Mouse (Mus musculus): ENCODE results near the gene Lrmda.

Gene Lrmda

DNA sequence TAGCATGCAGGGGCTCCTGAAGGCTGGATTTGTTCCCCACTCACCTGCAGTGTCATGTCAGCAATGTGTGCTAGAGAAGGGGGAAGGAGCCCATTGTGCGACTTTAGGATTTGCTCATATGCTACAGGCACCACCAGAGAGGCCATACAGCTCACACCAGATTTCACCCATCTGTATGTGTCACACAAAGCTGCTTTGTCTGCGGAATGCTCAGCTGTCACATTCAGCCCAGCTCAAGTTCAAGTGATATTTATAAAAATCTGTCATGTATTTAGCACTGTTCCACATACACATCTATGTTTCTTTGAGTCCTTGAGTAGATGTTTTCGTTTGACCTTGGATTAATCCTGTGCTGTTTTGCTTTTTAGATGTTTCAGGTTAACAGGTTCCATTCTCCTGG, 899.0 kb downstream of the Lrmda start:
- no peak for DNase-seq

DNA sequence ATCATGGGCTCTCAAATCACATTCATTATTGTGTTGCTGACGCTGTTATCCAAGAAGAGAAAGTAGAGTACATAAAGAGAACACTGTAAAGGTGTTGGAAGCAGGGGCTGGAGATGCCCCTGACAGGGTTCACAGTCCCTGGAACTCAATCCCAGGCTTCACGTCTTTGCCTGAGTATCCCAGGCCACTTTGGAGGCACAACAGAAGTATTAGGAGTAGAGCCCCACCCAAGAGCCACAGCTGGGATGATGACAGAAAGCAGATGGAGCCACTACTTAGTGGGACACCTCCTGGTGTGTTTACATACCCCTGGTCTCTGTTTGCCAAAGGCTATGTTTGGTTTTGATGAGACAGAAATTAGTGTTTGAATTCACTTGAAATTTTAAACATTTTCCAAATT, 899.4 kb downstream of the Lrmda start:
- no peak for DNase-seq

DNA sequence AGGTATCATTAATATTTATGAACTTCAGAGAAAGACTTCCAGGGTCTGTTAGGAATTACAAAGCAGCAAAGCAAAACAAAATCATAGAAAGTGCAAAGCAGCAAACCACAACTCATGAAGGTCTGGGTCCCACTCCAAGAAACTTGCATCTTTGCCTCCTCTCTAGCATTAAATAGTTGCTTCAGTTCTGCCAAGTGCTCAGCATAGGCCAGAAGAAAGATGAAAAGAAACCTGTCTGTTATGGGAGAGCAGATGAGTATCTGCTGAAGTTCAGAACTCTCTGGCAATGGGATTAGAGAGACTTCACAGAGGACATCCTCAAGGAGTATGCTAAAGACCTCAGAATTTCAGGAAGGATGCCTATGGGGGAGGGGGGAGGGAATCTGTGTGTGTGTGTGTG, 901.6 kb downstream of the Lrmda start:
- no peak for DNase-seq

DNA sequence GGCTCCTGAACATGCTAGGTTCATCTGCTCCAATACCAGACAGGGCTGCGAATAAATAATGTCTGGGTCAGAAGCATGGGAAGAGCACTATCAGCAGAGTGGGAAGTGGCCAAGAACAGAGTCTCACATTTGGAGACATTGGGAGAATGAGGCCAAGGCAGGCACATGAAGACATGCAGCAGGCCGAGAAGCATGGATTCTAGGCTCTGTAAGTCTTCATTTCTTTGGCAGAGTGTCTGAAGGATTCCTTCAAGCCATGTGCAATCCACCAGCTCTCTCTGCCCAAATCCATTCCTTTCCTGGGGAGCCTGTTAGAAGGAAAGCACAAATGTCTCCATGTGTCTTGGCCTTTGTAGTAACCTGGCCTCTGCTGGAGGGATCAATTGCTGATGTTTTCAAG, 902.3 kb downstream of the Lrmda start:
- no peak for DNase-seq

DNA sequence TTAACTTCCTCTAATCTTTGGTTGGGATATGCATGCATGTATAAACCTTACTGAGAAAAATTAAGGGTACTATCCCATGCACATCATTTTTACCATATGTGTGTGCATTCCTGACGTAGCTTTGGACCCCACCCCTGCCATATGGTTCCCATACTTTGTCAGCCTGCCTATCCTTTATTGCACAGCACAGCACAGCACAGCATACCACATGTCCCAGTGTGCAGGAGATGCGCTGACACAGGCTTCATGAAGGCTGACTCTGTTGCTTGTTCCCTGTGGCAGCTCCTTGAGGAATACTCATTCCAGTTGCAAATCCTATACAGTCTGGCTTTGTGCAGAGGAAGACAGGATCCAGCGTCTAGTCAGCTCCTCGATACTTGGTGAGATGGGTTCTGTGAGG, 903.1 kb downstream of the Lrmda start:
- DNase-seq, result no peak

DNA sequence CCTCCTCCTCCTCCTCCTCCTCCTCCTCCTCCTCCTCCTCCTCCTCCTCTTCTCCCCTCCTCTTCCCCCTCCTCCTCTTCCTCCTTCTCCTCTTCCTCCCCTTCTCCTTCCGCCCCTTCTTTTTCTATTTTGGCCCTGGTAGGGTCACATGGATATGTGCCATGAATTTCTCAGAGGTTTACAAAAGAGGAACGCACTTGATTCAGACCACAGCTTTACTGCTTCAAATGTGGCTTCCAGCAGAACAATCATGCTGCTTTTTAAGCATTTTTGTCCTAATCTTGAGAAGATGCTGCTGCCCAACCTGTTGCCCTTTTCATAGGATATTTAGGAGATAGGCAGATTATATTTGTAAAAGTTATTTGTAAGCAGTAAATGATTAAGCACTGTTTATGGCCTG, 903.7 kb downstream of the Lrmda start:
- DNase-seq, result no peak

DNA sequence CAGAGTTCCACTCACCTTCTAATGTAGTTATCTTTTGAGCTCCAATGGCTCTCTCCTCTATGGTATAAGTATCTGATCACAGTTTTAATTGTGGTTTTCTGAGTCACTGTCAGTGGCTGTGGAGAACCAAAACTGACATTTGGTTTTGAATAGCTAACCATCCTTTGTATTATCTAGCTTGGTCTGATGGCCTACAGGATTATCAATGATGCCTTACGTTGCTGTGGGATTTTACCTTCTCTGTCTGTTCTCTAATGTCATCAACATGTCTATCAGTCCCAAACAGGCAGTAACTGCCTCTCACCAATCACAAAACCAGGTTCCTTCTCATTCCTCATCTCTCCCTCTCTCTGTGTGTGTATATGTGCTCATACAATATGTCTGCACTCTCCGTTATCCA, 908.8 kb downstream of the Lrmda start:
- no peak for DNase-seq

DNA sequence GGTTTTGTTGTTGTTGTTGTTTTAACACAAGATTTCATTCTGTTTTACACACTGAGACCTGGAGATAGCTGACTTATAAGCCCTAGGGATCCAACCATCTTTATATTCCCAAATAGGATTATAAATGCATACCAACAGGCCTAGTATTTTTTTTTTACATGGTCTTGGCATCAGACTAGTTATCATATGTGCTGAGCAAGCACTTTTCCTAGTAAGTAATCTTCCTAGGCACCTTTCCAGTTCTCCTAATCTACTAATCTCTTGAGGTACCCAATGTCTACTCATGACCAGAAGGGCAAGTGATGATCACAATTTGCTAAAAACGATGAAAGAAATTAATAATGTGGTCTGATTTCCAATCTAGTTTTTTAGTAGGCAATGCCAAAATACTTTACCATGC, 909.2 kb downstream of the Lrmda start:
- DNase-seq, result no peak

DNA sequence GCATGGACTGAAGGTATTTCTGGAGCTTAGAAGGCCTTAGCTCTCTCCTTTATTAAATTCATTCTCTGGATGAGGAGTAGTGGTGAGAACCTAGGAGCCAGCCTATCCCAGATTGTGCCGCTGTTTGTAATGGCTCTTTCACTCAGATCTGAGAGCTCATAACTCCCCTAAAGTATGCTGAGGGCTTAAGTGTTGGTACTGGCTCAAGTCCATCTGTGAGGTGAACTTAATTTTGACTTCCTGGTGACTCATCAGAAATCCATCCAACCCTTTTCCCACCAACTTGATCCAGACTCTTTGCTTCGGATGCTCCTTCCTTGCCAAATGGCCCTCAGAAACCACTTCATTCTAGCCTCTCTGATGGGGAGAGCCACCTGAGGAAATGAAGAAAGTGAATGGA, 910.1 kb downstream of the Lrmda start:
- DNase-seq, result no peak

DNA sequence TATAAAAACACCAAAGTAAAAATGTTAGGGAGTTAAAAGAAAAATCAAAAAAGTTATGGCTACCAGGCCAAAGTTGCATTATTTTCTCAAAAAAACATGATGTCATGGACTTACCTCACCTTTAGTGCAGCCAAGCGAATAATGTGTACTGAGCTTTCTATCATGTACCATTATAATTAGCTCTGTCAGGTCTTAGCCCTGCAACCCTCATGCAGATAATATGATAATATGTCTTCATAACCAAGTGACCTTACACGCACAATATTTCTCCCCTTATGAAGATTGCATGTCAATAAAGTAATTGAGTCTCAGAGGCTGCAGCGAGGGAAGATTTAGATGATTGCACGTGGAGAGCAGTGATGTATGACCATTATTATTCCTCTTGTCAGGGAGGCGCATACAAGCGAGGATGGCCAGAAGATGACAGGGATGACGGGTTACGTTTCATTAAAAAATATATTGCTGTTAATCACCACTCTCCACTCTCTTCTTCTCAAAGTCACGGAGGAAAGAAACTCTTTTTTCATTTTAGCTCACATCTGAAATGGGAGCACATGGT, 911.1 kb downstream of the Lrmda start:
- DNase-seq, result no peak

DNA sequence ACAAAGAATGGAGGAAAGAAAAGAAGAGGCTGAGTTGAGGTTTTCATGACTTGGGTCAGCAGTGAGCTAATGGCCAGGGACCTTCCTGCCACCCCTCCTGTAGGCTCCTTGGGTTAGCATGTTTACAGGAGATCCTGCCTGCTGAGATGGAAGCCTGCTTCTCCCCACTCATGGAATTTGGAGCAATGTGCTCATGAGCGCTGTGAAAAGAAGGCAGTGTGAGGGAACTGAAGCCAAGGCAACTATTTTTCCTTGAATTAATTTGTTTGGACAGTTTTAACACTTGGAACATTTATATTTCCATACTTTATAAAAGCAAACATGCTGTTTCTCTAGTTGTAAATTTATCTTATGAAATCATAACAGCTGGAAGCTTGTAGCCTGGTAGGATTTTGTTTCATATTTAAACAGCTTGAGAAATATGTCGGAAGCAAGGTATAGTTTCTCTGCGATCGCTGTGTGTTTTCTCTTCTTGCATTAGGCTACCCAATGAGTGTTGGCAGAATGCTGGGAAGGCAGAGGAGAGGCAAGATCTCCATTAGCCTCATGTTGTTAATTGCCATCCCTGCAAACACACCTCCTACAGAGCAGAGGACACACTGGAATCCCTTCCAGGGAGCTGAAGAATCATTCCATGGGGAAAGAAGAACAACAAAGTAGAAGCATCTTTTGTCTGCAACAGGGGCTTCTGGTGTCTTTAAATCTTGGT, 911.8 kb downstream of the Lrmda start:
- no peak for DNase-seq

DNA sequence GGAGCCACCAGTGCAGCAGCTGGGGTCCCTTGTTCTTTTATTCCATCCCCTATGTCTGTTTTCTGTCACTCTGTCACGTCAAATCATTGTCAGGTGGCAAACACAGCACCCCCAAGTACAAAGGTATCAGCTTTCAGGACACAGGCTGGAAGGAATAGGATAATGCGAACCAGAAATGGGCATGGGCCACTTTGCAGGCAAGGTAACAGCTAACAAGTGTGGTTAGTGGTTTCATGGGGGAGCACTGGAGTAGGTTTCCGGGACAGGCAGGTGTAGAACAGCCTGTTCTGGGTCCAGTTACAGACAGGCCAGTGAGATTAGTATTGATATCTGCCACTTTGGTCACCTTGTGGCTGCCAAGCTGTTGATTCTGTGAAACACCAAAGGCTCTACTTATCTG, 917.2 kb downstream of the Lrmda start:
- DNase-seq, result no peak

DNA sequence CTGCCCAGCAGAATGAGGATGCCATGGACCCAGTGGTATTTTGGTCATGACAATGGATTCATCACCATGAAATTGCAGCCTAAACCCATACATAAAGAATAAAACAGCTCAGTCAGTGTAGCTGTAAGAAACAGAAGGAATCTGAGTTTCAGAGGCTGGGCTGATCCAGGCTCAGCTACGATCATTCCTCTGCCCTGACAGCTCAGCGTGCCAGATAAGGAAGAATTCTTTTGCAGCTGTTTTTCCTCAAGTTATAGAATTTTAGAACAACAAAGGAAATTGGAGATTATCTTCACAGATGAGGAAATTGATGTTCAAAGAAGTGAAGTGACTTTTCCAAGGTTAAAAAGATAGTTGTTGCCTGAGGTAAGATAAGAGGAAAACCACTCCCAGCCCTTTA, 921.1 kb downstream of the Lrmda start:
- no peak for DNase-seq

DNA sequence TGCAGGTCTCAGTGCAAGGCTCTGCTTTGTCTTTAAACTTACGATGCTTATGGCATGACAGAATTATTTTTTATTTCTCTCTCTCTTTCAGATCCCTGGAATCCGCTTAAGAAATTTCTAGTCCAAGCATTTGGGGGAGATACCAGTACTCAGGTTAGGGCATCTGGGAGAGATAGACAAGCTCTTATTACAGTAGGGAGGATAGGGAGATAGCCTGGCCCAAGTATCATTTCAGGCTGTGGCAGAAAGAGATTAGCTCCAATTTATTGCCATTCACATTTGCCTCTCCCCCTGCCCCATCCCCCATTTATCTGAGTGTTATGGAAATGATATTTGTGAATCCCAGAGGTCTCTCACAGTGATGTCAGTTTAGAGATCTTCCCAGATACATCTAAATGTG, 923.1 kb downstream of the Lrmda start:
- no peak for DNase-seq

DNA sequence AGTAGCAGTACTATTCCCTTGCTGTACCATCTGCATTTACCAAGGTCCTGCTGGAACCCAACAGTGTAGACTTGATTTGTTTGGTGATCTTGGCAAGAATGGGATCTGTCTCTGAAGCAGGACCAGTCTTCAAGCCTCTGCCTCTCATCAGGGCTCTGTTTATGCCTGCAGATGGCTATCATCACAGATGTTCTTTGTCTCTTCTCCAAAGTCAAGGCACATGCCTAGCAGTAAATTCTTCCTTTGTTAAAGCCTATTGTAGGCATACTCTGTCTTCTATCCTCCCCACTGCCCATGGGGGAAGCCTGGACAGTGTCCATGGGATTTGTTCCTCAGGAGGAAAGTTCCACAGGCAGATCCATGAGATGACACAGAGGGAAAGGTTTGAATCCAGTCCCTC, 930.0 kb downstream of the Lrmda start:
- DNase-seq, result no peak

DNA sequence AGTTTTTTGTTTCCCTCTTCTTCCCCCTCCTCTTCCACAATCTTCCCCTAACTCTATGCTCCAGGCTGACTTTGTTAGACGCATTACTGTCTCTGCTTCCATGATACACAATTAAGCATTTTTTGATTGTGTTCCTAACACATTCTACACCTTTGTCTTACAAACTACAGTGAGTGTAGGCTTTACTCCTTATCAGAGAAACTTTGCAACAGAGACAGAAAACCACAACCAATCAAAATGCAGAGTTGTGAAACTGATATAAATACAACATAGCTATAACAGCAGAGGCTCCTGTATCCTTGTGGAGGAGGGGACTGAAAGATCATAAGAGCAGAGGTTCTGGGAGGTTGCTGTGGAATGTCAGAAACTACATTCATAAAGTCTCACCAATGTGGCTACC, 933.5 kb downstream of the Lrmda start:
- no peak for DNase-seq

DNA sequence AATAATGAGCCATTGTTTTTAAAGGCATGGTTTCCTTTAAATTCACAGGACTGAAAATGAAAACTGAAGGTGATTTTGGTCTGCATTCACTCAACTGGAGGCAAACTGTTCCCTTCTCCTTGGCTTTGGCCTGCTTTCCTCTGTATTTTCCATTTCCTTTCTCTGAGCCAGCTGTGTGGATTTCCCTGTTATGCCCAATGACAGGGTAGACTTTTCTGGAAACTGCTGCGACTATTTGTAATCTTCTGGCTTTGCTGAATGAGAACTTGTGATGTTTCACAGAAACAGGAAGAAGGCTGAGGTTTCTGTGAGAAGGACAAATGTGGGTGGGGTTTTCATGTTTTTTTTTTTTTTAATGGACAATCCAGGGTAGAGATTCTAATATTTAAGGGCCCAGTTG, 940.7 kb downstream of the Lrmda start:
- no peak for DNase-seq

DNA sequence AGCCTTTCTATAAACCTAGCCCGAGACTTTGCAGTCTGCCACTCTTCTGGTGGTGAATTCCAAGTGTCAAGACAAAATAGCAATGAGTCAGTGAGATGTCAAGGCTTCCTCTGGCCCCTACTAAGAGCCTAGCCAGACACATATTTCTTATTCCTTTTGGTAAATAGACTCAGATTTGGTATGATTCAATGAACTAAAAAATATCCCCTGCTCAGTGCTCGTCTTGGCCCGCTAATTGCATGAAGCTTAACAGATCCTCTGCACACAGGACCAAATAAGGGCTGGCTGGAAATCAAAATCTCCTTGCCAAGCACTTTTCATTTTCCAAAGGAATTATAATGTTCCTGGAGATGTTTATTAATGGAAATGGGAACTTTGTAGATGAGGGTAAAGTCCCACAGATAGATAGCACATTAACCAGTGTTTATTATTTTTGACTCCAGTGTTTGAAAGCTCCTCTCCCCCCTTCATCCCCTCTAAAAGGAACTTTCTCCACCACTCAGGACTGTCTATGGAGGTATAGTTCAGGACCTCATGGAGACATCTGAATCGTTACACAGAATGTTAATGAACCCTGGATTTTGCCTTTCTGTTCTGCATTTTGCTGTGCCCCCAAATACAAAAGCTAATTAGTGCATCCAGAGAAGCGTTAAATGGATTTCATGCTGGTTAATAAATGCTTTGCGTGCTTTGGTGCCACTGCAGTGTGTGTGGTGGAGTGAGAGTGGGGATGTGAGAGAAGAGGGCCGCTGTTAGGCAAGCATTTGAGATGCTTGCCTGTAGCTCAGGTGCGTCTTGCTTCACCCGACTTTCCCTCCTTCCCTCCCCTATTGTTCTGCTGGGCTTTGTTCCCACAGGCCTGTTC, 945.5 kb downstream of the Lrmda start:
- no peak for DNase-seq

DNA sequence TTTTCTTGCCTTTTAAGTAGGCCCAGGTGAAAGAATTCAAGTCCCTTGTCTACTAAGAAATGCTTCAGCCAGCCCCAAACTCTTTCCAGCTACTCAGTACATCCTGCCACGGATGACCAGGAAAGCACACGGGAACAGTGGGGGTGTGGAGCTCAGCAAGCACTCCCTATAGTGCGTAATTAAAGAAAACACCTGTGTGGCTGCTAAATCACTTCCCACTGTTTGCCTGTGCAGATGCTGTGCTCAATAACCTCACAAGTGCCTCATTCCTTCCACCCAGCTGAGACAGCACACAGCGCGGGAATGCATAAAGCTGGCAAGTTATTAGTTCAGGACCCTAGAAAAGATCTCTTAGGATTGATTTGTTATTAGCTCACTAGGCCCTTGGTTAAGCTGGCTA, 949.2 kb downstream of the Lrmda start:
- no peak for DNase-seq

DNA sequence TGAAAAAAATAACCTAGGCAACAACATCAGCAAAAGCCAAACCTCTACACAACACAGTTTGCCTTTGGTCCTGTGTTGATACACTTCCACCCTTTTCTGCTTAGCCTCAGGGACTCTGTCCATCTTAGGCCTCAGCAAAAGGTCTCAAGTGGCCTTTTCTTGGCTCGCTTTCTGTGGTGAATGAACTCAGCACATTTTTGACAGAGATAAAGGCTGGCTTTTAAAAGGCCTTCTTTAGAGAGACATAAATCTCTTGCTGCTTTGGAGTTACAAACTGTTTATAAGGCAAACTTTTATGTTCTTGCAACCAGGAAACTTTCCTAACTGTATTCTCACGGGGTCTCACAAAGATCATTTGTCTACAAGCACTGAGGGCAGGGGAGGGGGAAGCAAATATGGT, 967.2 kb downstream of the Lrmda start:
- peak; percentile 14 for DNase-seq

DNA sequence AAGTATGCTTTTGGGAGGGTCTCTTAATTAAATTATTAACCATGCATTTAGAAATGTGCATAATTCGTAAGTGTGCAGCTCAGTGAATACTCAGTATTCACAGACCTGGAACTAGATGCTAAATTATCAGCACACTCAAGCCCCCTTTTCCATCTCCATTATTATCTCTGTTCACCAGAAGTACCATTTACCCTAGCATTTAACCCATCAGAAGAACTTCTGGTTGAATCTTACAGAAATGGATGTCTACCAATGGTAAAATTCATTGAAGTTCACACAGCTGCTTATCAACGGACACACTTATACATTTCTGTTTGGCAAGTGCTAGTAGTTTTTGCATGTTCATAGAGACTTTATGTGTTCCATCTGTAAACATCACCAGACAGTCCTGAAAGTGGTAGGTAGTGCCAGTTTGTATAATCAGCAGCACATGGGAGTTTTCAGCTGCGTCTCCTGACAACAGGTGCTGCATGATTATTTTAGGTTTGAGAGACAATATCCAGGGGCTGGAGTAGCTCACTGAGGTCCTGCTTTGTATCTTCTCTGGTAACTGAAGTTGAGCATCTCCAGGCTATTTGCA, 968.7 kb downstream of the Lrmda start:
- no peak for DNase-seq

DNA sequence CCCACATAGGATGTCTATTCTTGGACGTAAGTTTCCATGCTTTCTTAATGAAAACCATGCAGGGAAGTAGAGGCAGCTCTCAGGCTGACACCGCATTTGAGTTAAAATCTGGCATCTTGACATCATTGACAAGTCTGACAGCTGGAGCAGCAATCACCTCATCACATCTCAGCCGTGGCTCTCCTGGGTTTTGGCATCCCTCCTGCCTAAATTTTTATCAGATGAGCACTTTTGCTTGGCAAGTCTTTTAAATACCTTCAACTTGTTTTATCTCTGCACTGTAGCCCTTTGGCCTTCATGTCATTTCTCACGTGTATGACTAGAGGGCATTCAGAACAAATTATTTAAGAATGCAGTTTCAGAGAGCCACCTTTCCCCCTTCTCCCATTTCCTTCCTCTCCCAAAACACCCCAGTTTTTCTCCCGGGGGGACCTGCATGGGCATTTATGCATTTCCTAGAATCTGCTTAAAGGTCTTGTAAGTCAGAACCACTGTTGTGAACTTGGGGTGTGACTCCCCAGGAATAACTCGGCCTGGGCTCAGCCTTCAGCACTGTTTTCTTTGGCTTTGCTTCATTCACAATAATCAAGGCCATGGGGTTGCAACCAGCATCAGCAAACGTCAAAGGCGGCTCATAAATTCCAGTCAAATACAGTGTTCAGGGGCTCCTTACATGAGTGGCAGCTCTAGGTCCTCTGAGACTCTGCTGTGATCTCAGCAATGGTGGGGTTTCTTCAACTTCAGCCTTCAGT, 975.8 kb downstream of the Lrmda start:
- DNase-seq, result peak; percentile 13

DNA sequence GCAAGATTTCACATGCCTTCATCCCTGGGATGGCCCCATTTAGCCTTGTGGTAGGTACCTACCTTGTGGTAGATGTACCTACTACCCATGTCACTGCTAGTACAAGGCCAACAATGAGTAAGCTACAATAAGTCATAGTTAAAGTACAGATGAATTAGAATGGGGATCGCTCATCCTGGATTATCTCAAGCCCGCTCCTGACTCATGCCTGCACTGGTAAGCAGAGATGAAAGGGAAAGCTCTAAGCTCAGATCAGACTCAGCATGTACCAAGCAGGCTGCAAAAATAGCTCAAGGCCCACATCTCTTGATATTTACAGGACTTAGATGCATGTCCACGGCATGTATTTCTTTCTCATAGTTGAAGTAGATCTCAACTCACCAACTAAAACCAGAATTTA, 979.4 kb downstream of the Lrmda start:
- DNase-seq, result no peak
